Mouse (Mus musculus): ENCODE results near the gene Slc48a1. TPM values are rescaled to one million over a fixed set of nuclear protein-coding genes. Genes with fewer than 3 reads are reported as not detected.

The Slc48a1 gene
- polyA plus RNA-seq, 1 experiment from 2014 or later, result 65.4 TPM

DNA sequence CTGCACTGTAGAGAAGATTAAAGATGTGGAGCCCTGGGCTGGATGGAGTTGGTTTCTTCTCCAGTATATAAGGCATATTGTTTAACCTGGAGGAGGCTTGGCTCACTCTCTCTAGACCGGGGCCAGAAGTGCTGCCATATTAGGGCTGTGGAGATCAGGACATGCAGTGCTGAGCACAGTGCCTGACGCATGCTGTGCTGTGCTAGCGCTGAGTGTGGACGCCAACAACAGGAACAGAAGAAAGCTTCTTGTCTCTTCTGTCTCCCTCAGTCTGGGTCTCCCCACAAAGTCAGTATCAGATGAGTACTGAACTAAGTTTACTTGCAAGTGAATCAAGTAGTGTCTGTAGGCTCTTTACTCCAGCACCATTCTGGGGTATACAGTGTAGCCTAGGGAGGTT, 61.2 kb downstream of the Slc48a1 start:
- Histone ChIP-seq H3K4me3 (ENCODE audit: low read depth, low read length) (no peak overlapping the region), H3K27ac (ENCODE audit: low read depth, low read length) (no peak overlapping the region), H3K4me1 (ENCODE audit: control insufficient read depth, insufficient read depth, low read length) (peaks cover 8% of the 10 kb centered on the region), H3K27me3 (replicated peaks; ENCODE audit: control insufficient read depth, insufficient read depth, low read length) (no peaks in the 10 kb centered on the region; the same call in 1 of the 2 replicates), H3K9ac (ENCODE audit: low read length) (no peak overlapping the region), H3K9me3 (replicated peaks; ENCODE audit: control insufficient read depth, low read length) (no peaks in the 10 kb centered on the region), H3K36me3 (ENCODE audit: control insufficient read depth, insufficient read depth, low read length) (no peaks in the 10 kb centered on the region), H3K4me2 (ENCODE audit: low read length) (no peak overlapping the region)
- whole genome bisulfite sequencing, result 69% methylated on average over 4 of the region's 4 CpGs
- no peak for ATAC-seq
- DNase-seq (ENCODE audit: low spot score), result no peak

DNA sequence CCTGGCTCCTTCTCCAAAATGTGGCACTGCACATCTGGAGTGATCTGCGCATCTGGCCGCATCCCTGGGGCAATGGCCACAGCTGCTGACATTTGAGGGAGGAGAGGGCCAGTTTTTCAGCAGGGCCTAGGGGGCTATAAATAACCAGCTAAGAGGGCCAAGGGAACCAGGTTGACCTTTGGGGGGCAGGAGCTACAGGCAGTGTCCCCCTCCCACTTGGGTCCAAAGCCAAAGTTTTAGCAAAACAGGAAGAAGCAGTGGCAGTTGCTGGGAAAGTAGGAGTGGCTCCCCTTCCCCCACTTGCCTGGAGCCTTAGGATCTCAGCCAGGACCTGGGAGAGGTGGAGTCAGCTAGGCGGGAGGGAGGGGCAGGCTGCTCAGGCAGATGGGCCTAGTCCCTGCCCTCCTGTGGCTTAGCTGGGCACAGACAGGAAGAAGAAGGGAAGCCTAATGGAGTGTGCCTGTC, 61.7 kb downstream of the Slc48a1 start:
- no peak overlapping the region for H3K9ac ChIP-seq (ENCODE audit: low read length)
- H3K4me1 ChIP-seq (ENCODE audit: control insufficient read depth, insufficient read depth, low read length), result peaks cover 8% of the 10 kb centered on the region
- H3K4me2 ChIP-seq (ENCODE audit: low read length), result no peak overlapping the region
- H3K9me3 ChIP-seq (replicated peaks; ENCODE audit: control insufficient read depth, low read length), result no peaks in the 10 kb centered on the region
- H3K27ac ChIP-seq (ENCODE audit: low read depth, low read length), result no peak overlapping the region
- H3K27me3 ChIP-seq (replicated peaks; ENCODE audit: control insufficient read depth, insufficient read depth, low read length), result no peaks in the 10 kb centered on the region; the same call in 1 of the 2 replicates
- WGBS, result 59% methylated on average over 3 of the region's 3 CpGs
- ATAC-seq (no peak), DNase-seq (ENCODE audit: low spot score) (peak; percentile 44)
- H3K36me3 ChIP-seq (ENCODE audit: control insufficient read depth, insufficient read depth, low read length), result no peaks in the 10 kb centered on the region
- H3K4me3 ChIP-seq (ENCODE audit: low read depth, low read length), result no peak overlapping the region

DNA sequence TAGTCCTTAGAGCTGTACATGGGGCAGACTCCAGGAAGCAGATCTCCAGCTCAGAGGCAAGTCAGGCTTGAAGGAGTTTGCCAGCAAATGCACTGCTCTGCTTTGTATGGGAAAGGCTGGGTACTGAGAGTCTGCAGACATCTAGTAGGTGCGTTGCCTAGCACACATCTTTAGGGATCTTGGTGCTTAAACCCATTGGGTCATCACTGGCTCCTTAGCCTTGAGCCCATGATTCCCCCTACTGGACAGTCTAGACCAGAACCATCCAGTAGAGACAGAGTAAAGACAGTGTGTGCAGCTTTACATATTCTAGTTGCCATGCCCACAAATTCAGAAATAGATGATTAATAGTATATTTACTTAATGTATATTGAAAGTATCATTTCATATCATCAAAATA, 62.5 kb downstream of the Slc48a1 start:
- 81% methylated on average over 1 of the region's 1 CpGs for WGBS
- no peaks in the 10 kb centered on the region for H3K9me3 ChIP-seq (replicated peaks; ENCODE audit: control insufficient read depth, low read length)
- peaks cover 8% of the 10 kb centered on the region for H3K4me1 ChIP-seq (ENCODE audit: control insufficient read depth, insufficient read depth, low read length)
- H3K36me3 ChIP-seq (ENCODE audit: control insufficient read depth, insufficient read depth, low read length), result no peaks in the 10 kb centered on the region
- DNase-seq (ENCODE audit: low spot score) (no peak), ATAC-seq (no peak)
- no peak overlapping the region for H3K4me2 ChIP-seq (ENCODE audit: low read length)
- no peaks in the 10 kb centered on the region; the same call in 1 of the 2 replicates for H3K27me3 ChIP-seq (replicated peaks; ENCODE audit: control insufficient read depth, insufficient read depth, low read length)
- H3K9ac ChIP-seq (ENCODE audit: low read length), result no peak overlapping the region
- H3K4me3 ChIP-seq (ENCODE audit: low read depth, low read length), result no peak overlapping the region
- no peak overlapping the region for H3K27ac ChIP-seq (ENCODE audit: low read depth, low read length)

DNA sequence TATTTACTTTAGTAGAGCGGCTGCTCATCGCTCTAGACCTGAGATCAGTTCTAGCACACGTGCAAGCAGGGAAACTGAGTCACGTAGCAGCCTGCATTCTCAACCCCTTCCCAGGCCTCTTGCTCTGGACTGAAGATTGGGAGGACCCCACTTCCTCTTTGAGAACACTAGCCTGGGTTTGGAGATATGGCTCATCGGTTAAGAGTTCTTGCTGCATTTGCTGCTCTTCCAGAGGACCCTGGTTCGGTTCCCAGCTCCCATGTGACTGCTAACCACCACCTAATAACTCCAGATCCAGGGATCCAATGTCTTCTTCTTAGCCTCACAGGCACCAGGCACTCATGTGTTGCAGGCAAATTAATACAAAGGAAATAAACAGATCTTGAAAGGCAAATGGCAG, 63.1 kb downstream of the Slc48a1 start:
- 96% methylated on average over 6 of the region's 6 CpGs for WGBS
- no peak for DNase-seq (ENCODE audit: low spot score)

DNA sequence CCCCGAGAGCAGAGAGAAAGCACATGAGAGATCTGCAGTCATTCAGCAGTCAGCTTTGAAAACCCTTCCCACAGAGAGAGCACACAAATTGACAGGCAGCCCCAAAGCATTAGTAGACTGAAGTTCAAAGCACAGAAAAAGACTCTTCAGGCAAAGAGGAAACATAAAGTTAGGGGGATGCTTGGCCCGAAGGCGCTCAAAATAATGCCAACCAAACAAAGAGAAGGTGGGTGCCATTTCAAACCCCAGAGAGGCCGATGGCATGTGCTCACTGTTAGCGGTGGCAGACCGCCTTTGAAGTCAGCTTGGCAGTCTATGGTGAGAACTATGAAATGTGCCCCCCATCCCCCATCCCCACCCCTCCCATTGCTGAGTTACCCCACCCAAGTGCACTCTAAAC, 63.7 kb downstream of the Slc48a1 start:
- Histone ChIP-seq H3K27me3 (replicated peaks; ENCODE audit: control insufficient read depth, insufficient read depth, low read length) (no peaks in the 10 kb centered on the region; the same call in 1 of the 2 replicates), H3K9ac (ENCODE audit: low read length) (no peak overlapping the region), H3K27ac (ENCODE audit: low read depth, low read length) (no peak overlapping the region), H3K4me1 (ENCODE audit: control insufficient read depth, insufficient read depth, low read length) (peaks cover 8% of the 10 kb centered on the region), H3K4me3 (ENCODE audit: low read depth, low read length) (no peak overlapping the region), H3K36me3 (ENCODE audit: control insufficient read depth, insufficient read depth, low read length) (no peaks in the 10 kb centered on the region), H3K4me2 (ENCODE audit: low read length) (no peak overlapping the region), H3K9me3 (replicated peaks; ENCODE audit: control insufficient read depth, low read length) (no peaks in the 10 kb centered on the region)
- DNase-seq (ENCODE audit: low spot score) (no peak), ATAC-seq (no peak)
- 93% methylated on average over 6 of the region's 6 CpGs for WGBS

More for the DNA sequence above, 63.1 kb downstream of the Slc48a1 start:
- Histone ChIP-seq H3K4me3 (ENCODE audit: low read depth, low read length) (no peak overlapping the region), H3K4me1 (ENCODE audit: control insufficient read depth, insufficient read depth, low read length) (peaks cover 8% of the 10 kb centered on the region), H3K9ac (ENCODE audit: low read length) (no peak overlapping the region), H3K9me3 (replicated peaks; ENCODE audit: control insufficient read depth, low read length) (no peaks in the 10 kb centered on the region), H3K27ac (ENCODE audit: low read depth, low read length) (no peak overlapping the region), H3K36me3 (ENCODE audit: control insufficient read depth, insufficient read depth, low read length) (no peaks in the 10 kb centered on the region), H3K4me2 (ENCODE audit: low read length) (no peak overlapping the region), H3K27me3 (replicated peaks; ENCODE audit: control insufficient read depth, insufficient read depth, low read length) (no peaks in the 10 kb centered on the region; the same call in 1 of the 2 replicates)
- no peak for ATAC-seq

Other genes with a start within 250 kb of the Slc48a1 start
- gene Rpap3, start 72.7 kb upstream of the Slc48a1 start, polyA plus RNA-seq (2014; fragmentation: Nextera tagmentation; extraction: Ambion mirVana), result 44.3 and 45.4 TPM in 2 replicates
- gene Endou, start 47.2 kb upstream of the Slc48a1 start, polyA plus RNA-seq (2014; fragmentation: Nextera tagmentation; extraction: Ambion mirVana), result 0.11 and 0.14 TPM in 2 replicates
- 4.9 and 6.4 TPM in 2 replicates for gene Rapgef3, start 10.5 kb upstream of the Slc48a1 start, polyA plus RNA-seq (2014; fragmentation: Nextera tagmentation; extraction: Ambion mirVana)
- gene Hdac7, start 66.0 kb downstream of the Slc48a1 start, polyA plus RNA-seq (2014; fragmentation: Nextera tagmentation; extraction: Ambion mirVana), result 19.5 and 20.0 TPM in 2 replicates
- gene Vdr, start 132.1 kb downstream of the Slc48a1 start, polyA plus RNA-seq (2014; fragmentation: Nextera tagmentation; extraction: Ambion mirVana), result 0.20 TPM in 1 of 2 replicates, not detected in the other
- 71.7 and 75.2 TPM in 2 replicates for gene Tmem106c, start 185.7 kb downstream of the Slc48a1 start, polyA plus RNA-seq (2014; fragmentation: Nextera tagmentation; extraction: Ambion mirVana)
- 19.4 and 23.9 TPM in 2 replicates for gene Col2a1, start 226.2 kb downstream of the Slc48a1 start, polyA plus RNA-seq (2014; fragmentation: Nextera tagmentation; extraction: Ambion mirVana)